Mouse (Mus musculus) urinary bladder, postnatal 0 days (tissue): ENCODE measurements around the gene Snai3. TPM values are rescaled to one million over a fixed set of nuclear protein-coding genes. Genes with fewer than 3 reads are reported as not detected.

Experiments
- microRNA-seq: library from miRNA; unstranded; fragments of <30 nt; microRNA quantifications from one replicate; pipeline ENCODE4, GENCODE M21; 2016
- polyA plus RNA-seq: library from polyadenylated mRNA; unstranded; fragments of >200 nt; fragmentation: Nextera tagmentation; extraction: Ambion mirVana; gene quantifications from 2 replicates; pipeline ENCODE4 v1.2.1, GENCODE M21; 2015

The Snai3 gene
- polyA plus RNA-seq, result 1.0 and 1.3 TPM in 2 replicates

GRCm38 (mm10) chr8:122460524-122461472 is at the start of gene Snai3:
TSS of gene Snai3 (minus strand) at chr8:122460733.

DNA sequence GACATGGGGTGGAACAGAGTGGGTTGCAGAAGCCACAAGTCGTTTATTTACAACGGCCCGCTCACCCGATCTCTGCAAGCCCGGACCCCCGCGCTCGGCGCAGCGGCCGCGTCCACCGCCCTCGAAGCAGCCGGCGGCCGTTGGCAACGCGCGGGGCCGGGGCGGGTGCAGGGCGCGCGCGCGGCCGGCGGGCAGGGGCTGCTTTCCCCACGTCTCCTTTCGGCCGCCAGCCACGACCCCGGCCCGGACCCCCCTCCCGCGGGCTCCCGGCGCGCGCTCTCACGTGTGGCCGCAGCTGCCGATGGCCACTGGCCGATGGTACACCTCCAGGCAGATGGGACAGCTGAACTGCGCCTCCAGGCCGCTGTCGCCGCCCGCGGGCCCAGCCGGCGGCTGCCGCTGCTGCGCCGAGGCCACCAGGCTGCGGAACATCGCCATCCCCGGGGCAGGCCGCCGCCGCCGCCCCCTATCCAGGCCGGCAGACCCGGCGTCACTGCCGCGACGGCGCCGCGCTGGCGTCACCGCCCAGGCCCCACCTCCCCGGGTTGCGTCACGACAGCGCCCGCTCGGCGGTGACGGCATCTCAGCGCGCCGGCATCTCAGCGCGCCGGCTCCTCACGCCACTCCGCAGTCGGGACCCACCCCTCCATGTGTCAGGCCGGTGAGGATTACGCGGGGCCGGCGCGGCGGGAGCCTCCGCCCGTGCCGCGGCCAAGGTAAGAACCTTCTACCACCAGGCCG is 15.2 kb upstream of the Snai3 start, which contains the start of the genes Rnf166 and Ctu2:
Gene Rnf166 (minus strand): TSS at position 485 of the 741 bp plus-strand sequence.
Gene Ctu2 (plus strand): TSS at position 564 of the 741 bp plus-strand sequence.

DNA sequence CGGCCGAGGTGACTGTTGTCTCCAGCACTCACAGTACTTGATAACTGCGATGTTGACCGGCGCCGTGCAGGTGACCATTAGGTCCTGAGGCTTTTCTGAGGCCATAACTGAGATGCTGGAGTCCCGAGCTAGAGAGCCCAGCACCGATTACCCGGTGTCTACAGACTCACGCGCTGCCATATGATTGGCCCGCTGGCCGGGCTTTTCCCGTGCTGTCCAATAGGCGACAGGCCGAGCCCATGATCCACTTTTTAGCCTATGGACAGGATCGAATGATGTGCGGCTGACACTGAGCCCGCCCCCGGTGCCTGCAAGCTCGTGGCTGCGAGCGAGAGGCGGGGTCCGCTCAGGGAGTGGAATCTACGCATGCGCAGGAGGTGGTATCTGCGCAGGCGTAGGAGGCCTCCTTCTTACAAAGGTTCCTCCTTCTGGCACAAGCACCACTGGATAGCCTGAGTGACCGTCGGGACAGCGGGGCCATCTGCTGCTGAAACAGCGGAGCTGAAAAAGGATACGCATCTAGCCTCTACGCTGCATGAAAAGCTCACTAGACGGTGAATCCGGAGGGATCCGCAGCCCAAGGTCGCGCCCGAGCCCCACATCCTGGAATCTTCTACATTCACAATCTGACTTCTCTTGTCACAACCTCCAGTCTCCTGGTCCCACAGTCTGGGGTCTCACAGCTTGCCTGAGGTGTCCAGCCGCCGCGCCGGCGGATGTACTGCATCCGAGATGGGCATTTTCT is 17.1 kb downstream of the Snai3 start, which contains the start of gene Mvd:
Gene Mvd (minus strand): TSS at position 161 of the 745 bp plus-strand sequence.

GRCm38 (mm10) chr8:122432443-122433268 is 27.9 kb downstream of the Snai3 start, which contains the start of gene Cyba:
TSS of gene Cyba (minus strand) at chr8:122432930.

DNA sequence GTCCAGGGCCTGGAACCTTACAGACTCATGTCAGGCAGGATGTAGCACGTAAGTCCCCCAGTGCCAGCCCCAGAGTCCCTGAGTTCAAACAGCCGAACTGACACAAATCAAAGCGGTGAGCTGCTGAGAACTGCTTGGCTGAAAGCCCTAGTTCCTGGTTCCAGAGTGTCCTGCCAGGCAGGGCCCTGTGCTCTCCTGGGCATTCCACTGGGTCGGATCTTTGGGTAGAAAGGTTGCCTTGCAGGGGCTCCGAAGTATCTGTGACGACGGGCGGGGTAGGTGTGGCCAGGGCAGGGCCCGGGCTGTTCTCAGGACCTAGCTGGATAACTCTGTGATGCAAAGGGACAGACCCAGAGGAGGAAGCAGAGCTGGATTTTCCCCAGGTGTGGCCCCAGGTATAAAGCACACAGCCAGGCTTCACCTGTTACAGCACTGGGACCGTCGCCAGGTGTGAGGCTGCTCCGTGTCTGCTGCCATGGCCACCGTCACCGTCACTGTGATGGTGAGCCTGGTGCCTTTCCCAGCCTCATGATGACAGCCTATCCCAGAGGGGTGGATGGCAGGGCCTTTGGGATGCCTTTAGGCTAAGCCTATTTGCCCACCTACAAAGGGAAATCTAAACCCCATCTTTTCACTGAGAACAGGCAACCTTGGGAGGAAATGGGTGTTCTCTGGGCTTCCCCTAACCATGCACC is 39.0 kb downstream of the Snai3 start, which contains the start of gene Il17c:
Gene Il17c (plus strand): TSS at position 645 of the 695 bp plus-strand sequence.

Small RNA genes lying within 50 kb of the gene (microRNA-seq; reads per million reads assigned to microRNA genes)
- not detected for gene Gm24366

Other genes with a start within 250 kb of the Snai3 start
- 0.97 and 1.1 TPM in 2 replicates for gene Zfpm1, start 178.6 kb downstream of the Snai3 start, polyA plus RNA-seq
- not detected in 2 replicates for gene Trhr2, start 100.0 kb downstream of the Snai3 start, polyA plus RNA-seq
- 20.6 and 24.5 TPM in 2 replicates for gene Zc3h18, start 84.1 kb downstream of the Snai3 start, polyA plus RNA-seq
- gene Il17c, start 38.7 kb downstream of the Snai3 start, polyA plus RNA-seq, result not detected in 2 replicates
- 202 and 293 TPM in 2 replicates for gene Cyba, start 27.8 kb downstream of the Snai3 start, polyA plus RNA-seq
- 32.1 and 54.5 TPM in 2 replicates for gene Mvd, start 17.3 kb downstream of the Snai3 start, polyA plus RNA-seq
- 34.0 and 36.3 TPM in 2 replicates for gene Rnf166, start 15.3 kb upstream of the Snai3 start, polyA plus RNA-seq
- 27.9 and 35.3 TPM in 2 replicates for gene Ctu2, start 15.4 kb upstream of the Snai3 start, polyA plus RNA-seq
- gene Piezo1, start 90.6 kb upstream of the Snai3 start, polyA plus RNA-seq, result 14.6 and 15.6 TPM in 2 replicates
- gene Cdt1, start 107.3 kb upstream of the Snai3 start, polyA plus RNA-seq, result 11.5 and 13.2 TPM in 2 replicates
- gene Aprt, start 116.2 kb upstream of the Snai3 start, polyA plus RNA-seq, result 191 and 265 TPM in 2 replicates
- 14.7 and 16.4 TPM in 2 replicates for gene Galns, start 150.7 kb upstream of the Snai3 start, polyA plus RNA-seq
- 54.7 and 74.0 TPM in 2 replicates for gene Trappc2l, start 150.9 kb upstream of the Snai3 start, polyA plus RNA-seq
- gene Pabpn1l, start 162.0 kb upstream of the Snai3 start, polyA plus RNA-seq, result not detected in 2 replicates
- gene Cbfa2t3, start 238.4 kb upstream of the Snai3 start, polyA plus RNA-seq, result 1.8 TPM in 2 replicates